Mouse (Mus musculus) liver, adult 2 months (tissue): ENCODE measurements around the gene Tnnt1. TPM values are rescaled to one million over a fixed set of nuclear protein-coding genes. Genes with fewer than 3 reads are reported as not detected.

Experiments used
- DNase-seq: peaks from one replicate; pipeline ENCODE4 v3.0.0-alpha.2; 2011; ENCODE audit warnings: low read depth, low spot score; ENCODE audit errors: extremely low read depth
- H3K27ac ChIP-seq: fragments of 200-500 bp; replicated peaks from 2 replicates; pipeline ENCODE4 v1.5.1; 2012; ENCODE audit warnings: low read depth, mild to moderate bottlenecking, control low read depth, inconsistent platforms, low read length; ENCODE audit not compliant: insufficient read depth
- H3K27me3 ChIP-seq: fragments of 200-500 bp; 2 replicates; pipeline ENCODE4 v1.6.1; 2012; ENCODE audit warnings: mild to moderate bottlenecking, moderate library complexity, low read length, inconsistent platforms; ENCODE audit not compliant: control insufficient read depth, insufficient read depth
- H3K36me3 ChIP-seq: fragments of 200-500 bp; 2 replicates; pipeline ENCODE4 v1.6.1; 2012; ENCODE audit warnings: low read length, inconsistent platforms; ENCODE audit not compliant: control insufficient read depth, insufficient read depth
- H3K4me1 ChIP-seq: fragments of 200-500 bp; 2 replicates; pipeline ENCODE4 v1.6.1; 2011; ENCODE audit warnings: low read length; ENCODE audit not compliant: control insufficient read depth, insufficient read depth
- H3K4me3 ChIP-seq: fragments of 200-500 bp; 2 replicates; pipeline ENCODE4 v1.5.1; 2011; ENCODE audit warnings: low read depth, mild to moderate bottlenecking, control low read depth, low read length, moderate library complexity; ENCODE audit not compliant: insufficient read depth
- H3K79me2 ChIP-seq: fragments of 200-500 bp; 2 replicates; pipeline ENCODE4 v1.6.1; 2012; ENCODE audit warnings: inconsistent platforms, mild to moderate bottlenecking, low read length, moderate library complexity; ENCODE audit not compliant: control insufficient read depth, insufficient read depth
- H3K9ac ChIP-seq: fragments of 200-500 bp; 2 replicates; pipeline ENCODE4 v1.6.1; 2012; ENCODE audit warnings: low read depth, mild to moderate bottlenecking, control low read depth, inconsistent platforms, low read length
- CTCF ChIP-seq: fragments of 200-500 bp; IDR thresholded peaks from 2 replicates; pipeline ENCODE4 v1.5.1; 2011; ENCODE audit warnings: low read depth, low read length, control low read depth
- POLR2A ChIP-seq: fragments of 200-500 bp; IDR thresholded peaks from 2 replicates; pipeline ENCODE4 v1.6.1; 2011; ENCODE audit warnings: low read length, control low read depth; ENCODE audit not compliant: insufficient read depth; ENCODE audit errors: extremely low read depth
- WGBS: fragments of 180-500 bp; shearing (Covaris S2); methylation state at CpG from one replicate; pipeline ENCODE4 v1.1.7; 2018; 5-methylcytosine and 5-hydroxymethylcytosine counted together
- polyA plus RNA-seq: library from polyadenylated mRNA; depleted of rRNA; stranded (reverse); fragments of >200 nt; gene quantifications from 2 replicates; pipeline ENCODE4 v1.2.3, GENCODE M21; 2012
- total RNA-seq: library from RNA; depleted of rRNA; stranded (reverse); fragments of >200 nt; gene quantifications from 2 replicates; pipeline ENCODE4 v1.2.3, GENCODE M21; 2014

The Tnnt1 gene
- total and polyA plus RNA-seq, 2 experiments, result 0.61 to 2.9 TPM

GRCm38 (mm10) chr7:4482281-4482680 lies 33.9 kb downstream of the Tnnt1 start:
- no peak overlapping the region for H3K27ac ChIP-seq
- no peak for DNase-seq
- TF ChIP-seq POLR2A, result no peak
- no peak for TF ChIP-seq CTCF
- peaks cover 18% of the 10 kb centered on the region; the same call in 1 of the 2 replicates for H3K36me3 ChIP-seq
- 89% methylated on average over 12 of the region's 12 CpGs for WGBS
- H3K4me3 ChIP-seq, result no peak overlapping the region
- H3K79me2 ChIP-seq, result no peaks in the 10 kb centered on the region
- no peaks in the 10 kb centered on the region for H3K27me3 ChIP-seq
- H3K9ac ChIP-seq, result no peak overlapping the region
- H3K4me1 ChIP-seq, result no peaks in the 10 kb centered on the region

GRCm38 (mm10) chr7:4479674-4480073 lies 36.5 kb downstream of the Tnnt1 start:
- TF ChIP-seq POLR2A, result no peak
- TF ChIP-seq CTCF, result peak; percentile 60; the same call in 1 of the 2 replicates
- Histone ChIP-seq H3K9ac (no peak overlapping the region), H3K27ac (no peak overlapping the region), H3K36me3 (peaks cover 9% of the 10 kb centered on the region; the same call in 1 of the 2 replicates), H3K4me1 (no peaks in the 10 kb centered on the region), H3K27me3 (no peaks in the 10 kb centered on the region), H3K79me2 (no peaks in the 10 kb centered on the region), H3K4me3 (no peak overlapping the region)
- 55% methylated on average over 6 of the region's 6 CpGs for WGBS
- peak; percentile 16 for DNase-seq

GRCm38 (mm10) chr7:4478796-4479291 lies 37.3 kb downstream of the Tnnt1 start:
- peak overlapping the region; percentile 53; the same call in 1 of the 2 replicates for H3K4me3 ChIP-seq
- no peaks in the 10 kb centered on the region for H3K27me3 ChIP-seq
- WGBS, result 31% methylated on average over 16 of the region's 16 CpGs
- no peak for DNase-seq
- H3K36me3 ChIP-seq, result peaks cover 5% of the 10 kb centered on the region; the same call in 1 of the 2 replicates
- H3K9ac ChIP-seq, result peak overlapping the region; percentile 33
- H3K27ac ChIP-seq, result no peak overlapping the region
- no peaks in the 10 kb centered on the region for H3K79me2 ChIP-seq
- TF ChIP-seq CTCF (no peak), POLR2A (no peak)
- no peaks in the 10 kb centered on the region for H3K4me1 ChIP-seq

- Histone ChIP-seq H3K27me3 (no peaks in the 10 kb centered on the region; the same call in 1 of the 2 replicates), H3K36me3 (peaks cover 2% of the 10 kb centered on the region; the same call in 1 of the 2 replicates), H3K79me2 (no peaks in the 10 kb centered on the region), H3K27ac (no peak overlapping the region), H3K4me3 (peak overlapping the region; percentile 53; the same call in 1 of the 2 replicates), H3K4me1 (no peaks in the 10 kb centered on the region), H3K9ac (peak overlapping the region; percentile 33)
- peak; percentile 35 for DNase-seq
- no peak for TF ChIP-seq CTCF
- no peak for TF ChIP-seq POLR2A
- 13% methylated on average over 39 of the region's 39 CpGs for WGBS
Observed at GRCm38 (mm10) chr7:4478021-4478795, 38.0 kb downstream of the Tnnt1 start.

- DNase-seq, result no peak
- no peak overlapping the region for H3K9ac ChIP-seq
- no peaks in the 10 kb centered on the region for H3K79me2 ChIP-seq
- no peak overlapping the region for H3K27ac ChIP-seq
- H3K4me1 ChIP-seq, result no peaks in the 10 kb centered on the region
- no peak overlapping the region for H3K4me3 ChIP-seq
- TF ChIP-seq CTCF (no peak), POLR2A (no peak)
- WGBS, result 40% methylated on average over 19 of the region's 19 CpGs
- H3K36me3 ChIP-seq, result no peaks in the 10 kb centered on the region
- no peaks in the 10 kb centered on the region; the same call in 1 of the 2 replicates for H3K27me3 ChIP-seq
Observed at GRCm38 (mm10) chr7:4473940-4474339, 42.2 kb downstream of the Tnnt1 start.

- Histone ChIP-seq H3K36me3 (no peaks in the 10 kb centered on the region), H3K9ac (0 out of 2 replicates have a peak overlapping the region, but pooled peaks have one; percentile 21), H3K4me1 (no peaks in the 10 kb centered on the region), H3K4me3 (peak overlapping the region; percentile 51), H3K27ac (no peak overlapping the region), H3K27me3 (no peaks in the 10 kb centered on the region; the same call in 1 of the 2 replicates), H3K79me2 (no peaks in the 10 kb centered on the region)
- TF ChIP-seq POLR2A (no peak), CTCF (peak; percentile 72)
- 23% methylated on average over 24 of the region's 24 CpGs for WGBS
- DNase-seq, result no peak
Observed at GRCm38 (mm10) chr7:4471179-4471555, 45.0 kb downstream of the Tnnt1 start.
